Mouse (Mus musculus) layer of hippocampus, adult 8-10 months (tissue): ENCODE data around the gene Slc22a15. TPM values are rescaled to one million over a fixed set of nuclear protein-coding genes. Genes with fewer than 3 reads are reported as not detected.
"Not testable (repeated sequence)": the region's sequence is repeated elsewhere in the genome, so short reads cannot be mapped to it uniquely, and the experiment has no call there.

ENCODE experiments used
- DNase-seq, 2 experiments: peaks; one replicate each; pipeline ENCODE4 v3.0.0; 2022; ENCODE audit warnings: low spot score in 2 of 2
- total RNA-seq, 4 experiments: library from RNA; stranded (reverse); gene quantifications; 2 replicates each; pipeline ENCODE4 v1.2.4; 2022

Slc22a15 gene
- total RNA-seq, 4 experiments from 2014 or later: 9.5 to 10.3 (median 10.1) TPM

DNA sequence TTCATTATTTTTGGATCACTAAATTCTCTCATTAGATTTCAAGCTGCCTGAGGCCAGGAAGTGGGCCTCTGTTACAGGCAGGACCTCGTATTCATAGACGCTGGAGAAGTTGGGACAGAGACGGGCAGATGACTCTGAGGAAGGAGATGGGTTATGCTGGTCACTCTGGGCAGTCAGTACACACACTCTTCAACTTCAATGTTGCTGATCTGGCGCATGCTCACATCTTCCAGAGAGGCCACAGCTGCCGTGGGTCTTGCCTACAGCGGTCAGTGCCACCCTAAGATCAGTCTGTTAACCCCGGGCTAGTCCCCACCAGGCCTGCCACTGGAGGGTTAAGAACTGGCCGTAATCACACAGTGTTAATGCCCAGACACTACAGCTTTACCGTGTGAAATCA, 52.3 kb downstream of the Slc22a15 start:
- no peak for DNase-seq

GRCm38 (mm10) chr3:101867001-101867421, 57.2 kb downstream of the Slc22a15 start:
- DNase-seq: no peak

DNA sequence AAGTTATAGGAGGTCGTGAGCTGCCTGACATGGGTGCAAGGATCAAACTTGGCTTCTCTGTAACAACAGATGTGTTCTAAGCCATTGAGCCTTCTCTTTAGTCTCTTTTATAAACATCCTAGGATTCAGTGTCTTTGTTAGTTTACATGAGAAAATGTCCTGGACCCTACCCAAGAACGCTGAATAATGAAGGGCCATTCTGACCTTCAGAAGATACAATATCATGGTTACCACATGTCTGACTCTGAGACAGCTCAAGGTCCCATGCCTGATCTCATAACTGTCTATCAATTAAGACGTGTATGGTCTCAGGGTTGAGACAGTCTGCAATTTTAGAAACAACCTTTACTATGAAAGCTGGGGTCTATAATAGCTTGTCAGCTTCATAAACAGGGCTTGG, 62.4 kb downstream of the Slc22a15 start:
- no peak for DNase-seq

GRCm38 (mm10) chr3:101860151-101860550, 64.1 kb downstream of the Slc22a15 start:
- peak in 1 of 2 experiments; percentile 28 for DNase-seq

- DNase-seq: no peak
Observed at GRCm38 (mm10) chr3:101859740-101860139, 64.5 kb downstream of the Slc22a15 start.

DNA sequence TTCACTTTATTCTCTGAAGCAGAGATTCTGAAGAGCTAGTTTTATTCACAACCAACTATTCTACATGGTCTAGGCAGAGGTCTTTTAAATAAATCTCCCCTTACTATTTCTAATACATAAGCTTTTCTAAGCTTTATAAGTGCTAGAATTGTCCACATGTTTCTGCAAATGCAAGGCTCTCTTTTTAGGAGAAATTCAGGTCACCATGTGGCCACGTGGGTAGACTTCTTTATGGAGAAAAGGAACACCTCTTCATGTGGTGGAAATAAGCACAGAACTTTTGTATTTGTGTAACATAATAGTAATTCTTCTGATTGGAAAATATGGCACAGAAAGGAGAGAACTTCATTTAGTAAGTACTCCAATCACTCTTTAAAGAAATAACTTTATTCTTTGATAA, 70.2 kb downstream of the Slc22a15 start:
- DNase-seq: no peak

GRCm38 (mm10) chr3:101851363-101851762, 72.9 kb downstream of the Slc22a15 start:
- no peak for DNase-seq

- DNase-seq: no peak
Observed at GRCm38 (mm10) chr3:101848816-101849215, 75.4 kb downstream of the Slc22a15 start, which contains the start of gene Mab21l3. Gene Mab21l3 (minus strand): TSS chr3:101848959.

DNA sequence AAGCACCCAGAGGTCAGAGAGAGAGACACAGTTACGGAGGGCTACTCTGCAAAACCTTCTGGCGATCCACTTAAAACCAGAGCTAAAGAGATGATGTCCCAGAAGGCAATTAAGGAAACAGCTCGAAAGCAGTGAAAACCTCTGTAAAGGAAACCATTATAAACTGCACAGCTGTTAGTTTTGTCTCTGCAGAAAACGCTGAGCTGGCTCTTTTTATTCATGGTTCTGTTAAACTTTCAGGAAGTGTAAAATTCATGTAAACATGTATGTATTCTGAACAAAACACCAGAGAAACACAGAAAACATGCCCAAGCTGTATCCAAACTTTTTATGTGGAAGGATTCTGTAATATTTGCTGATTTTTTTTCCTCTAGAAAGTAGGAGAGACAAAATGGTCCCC, 78.2 kb downstream of the Slc22a15 start:
- DNase-seq: no peak

DNA sequence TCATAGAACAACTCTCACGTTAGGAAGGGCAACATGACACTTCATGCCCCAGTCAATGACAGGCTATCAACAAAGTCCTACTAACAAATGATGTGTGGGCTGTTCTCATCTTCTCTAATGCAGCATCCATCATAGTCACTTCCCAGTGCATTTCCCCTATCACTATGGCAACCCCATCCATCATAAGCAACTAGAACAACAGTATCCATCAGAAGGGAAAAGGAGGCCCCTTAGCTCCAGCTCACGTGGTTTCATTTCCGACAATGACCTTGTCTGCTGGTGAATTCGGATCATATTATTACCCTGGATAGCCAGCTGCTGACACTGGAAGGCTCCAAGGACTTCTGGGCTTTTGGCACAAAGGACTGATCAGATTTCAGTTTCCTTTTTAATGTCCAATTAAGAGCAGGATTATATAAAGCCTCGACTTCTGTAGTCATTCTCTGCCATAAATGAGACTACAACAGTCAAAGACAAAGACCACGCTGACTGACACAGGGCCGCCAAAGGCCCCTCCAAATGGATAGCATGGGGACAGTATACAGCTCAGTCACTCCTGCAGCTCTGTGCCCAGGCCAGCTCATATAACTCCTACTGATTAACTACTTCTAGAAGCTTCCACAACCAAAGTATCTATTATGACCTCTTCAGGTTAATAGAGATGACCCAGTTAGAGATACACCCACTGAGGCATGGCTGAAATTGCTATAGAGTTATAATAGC, 81.7 kb downstream of the Slc22a15 start:
- DNase-seq: no peak

GRCm38 (mm10) chr3:101839327-101839726, 84.9 kb downstream of the Slc22a15 start:
- no peak for DNase-seq

DNA sequence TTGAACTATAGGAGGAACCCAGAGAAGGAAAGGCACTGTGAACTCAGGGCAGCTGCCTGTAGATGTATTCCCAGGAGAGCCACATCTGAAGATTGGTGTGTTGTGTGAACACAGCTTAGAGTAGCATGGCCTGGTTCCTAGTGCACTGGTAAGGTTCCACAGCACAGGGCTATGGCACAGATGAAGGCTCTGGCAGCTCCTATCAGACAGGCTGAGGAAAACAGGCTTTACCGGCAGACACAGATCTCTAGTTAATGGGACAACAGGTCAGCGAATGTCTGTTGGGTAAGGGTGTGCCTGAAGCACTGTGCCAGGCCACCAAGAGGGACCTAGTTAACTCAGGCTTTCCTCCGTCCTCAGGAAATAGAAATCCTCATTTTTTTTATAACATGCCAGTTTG, 87.3 kb downstream of the Slc22a15 start:
- no peak for DNase-seq

DNA sequence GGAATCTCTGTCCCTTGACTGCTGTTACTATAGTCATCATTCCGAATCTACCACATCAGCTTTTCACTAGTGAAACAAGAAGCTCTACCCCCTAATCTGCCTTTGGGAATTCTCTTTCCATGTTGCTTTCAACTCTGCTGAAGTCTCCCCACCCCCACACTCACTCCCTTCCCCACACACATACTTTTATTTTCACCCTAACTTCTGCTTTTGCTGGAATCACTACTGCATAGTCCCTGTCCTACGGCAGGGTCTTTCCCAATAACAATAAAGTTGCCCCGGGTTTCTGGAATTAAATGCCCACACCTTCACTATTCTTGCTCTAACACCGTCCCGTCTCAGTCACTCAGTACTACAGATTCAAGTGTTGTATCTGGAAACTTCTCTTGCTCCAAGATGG, 87.7 kb downstream of the Slc22a15 start:
- DNase-seq: no peak

- peak; percentile 29 to 32 for DNase-seq
Observed at GRCm38 (mm10) chr3:101836045-101836444, 88.2 kb downstream of the Slc22a15 start.

DNA sequence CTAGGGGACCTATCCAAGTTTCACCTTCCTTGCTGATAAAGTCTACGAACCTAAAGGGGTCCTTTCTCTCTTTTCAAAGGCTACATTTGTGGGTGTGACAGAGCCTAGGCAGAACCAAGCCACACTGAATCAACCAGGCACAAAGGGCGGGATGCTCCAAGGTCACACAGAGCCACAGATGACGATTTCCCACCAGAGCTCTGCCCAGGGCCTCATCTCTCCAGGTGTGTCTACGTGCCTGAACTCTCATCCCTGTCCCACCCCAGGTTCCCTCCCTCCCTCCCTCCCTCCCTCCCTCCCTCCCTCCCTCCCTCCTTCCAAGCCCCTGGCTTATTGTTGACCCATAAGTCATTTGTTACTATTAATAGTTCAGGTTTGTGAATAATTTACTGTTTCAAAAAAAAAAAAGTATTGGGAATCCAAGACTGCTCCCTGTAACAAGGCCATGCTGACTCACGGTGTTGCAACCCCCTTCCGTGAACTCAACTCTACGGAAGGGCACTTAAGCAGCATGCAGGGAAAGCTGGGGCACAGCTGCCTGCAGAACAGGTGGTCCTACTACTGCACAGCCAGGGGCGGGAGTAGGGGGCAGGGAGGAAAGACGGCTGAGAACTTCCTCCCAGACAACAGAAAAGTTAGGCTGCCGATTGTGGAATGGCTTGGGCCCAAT, 92.9 kb downstream of the Slc22a15 start:
- no peak for DNase-seq

DNA sequence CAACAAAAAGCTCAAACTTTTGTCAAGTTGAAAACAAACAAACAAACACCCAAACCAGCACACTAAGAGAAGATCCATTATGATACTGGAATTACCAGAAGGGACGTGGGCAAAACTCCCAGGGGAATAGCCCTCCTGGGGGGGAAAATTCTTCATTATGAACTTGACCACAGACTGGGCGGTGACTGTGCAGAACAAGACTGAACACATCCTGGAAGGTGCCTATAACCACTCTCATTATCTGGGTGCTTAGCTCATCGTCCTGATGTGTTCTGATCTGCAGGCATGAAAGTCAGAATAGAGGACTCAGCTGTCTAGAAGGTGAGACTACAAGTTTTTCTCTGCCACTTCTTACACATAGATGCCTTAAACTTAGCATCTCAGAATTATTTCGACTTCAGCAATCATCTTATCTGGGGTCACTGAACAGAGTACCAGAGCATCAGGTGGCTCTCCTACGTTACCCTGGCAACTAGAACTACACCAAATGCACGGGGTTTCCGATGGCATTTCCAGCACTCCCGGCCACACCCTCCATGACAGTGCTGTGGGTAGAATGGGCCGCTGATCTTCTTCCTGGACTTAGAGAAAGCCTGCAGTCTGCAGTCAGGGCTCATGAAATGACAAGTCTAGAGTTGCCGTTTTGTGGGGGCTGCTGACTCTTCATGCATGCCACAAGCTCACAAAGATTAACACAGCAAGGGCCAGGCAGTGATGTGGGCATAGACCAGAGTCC, 94.2 kb downstream of the Slc22a15 start:
- DNase-seq: no peak

GRCm38 (mm10) chr3:101828595-101828994, 95.7 kb downstream of the Slc22a15 start:
- DNase-seq: no peak

GRCm38 (mm10) chr3:101827220-101827715, 97.0 kb downstream of the Slc22a15 start:
- DNase-seq: no peak

GRCm38 (mm10) chr3:101824338-101824737, 99.9 kb downstream of the Slc22a15 start:
- no peak for DNase-seq

- no peak for DNase-seq
Observed at GRCm38 (mm10) chr3:101822052-101822451, 102.2 kb downstream of the Slc22a15 start.

GRCm38 (mm10) chr3:101820708-101821107, 103.5 kb downstream of the Slc22a15 start:
- not testable (repeated sequence) for DNase-seq

- no peak for DNase-seq
Observed at GRCm38 (mm10) chr3:101816006-101816405, 108.2 kb downstream of the Slc22a15 start.
